Mouse (Mus musculus) CH12.LX (cell line): Measurements from ENCODE around the gene Ints1.

Experiments used
- CTCF ChIP-seq, 2 experiments: IDR thresholded peaks in 1 of 2; conservative IDR thresholded peaks in 1 of 2; 2 replicates each; pipeline ENCODE4 v1.5.1; 2011 to 2012; ENCODE audit warnings: low read depth in 2 of 2, low read length in 2 of 2, improper control_type of control experiment in 1 of 2, inconsistent platforms in 1 of 2, mild to moderate bottlenecking in 1 of 2, moderate library complexity in 1 of 2
- ELF1 ChIP-seq: IDR thresholded peaks from 2 replicates; pipeline ENCODE4 v1.6.1; 2014; ENCODE audit warnings: low read depth, mild to moderate bottlenecking, inconsistent platforms, low read length, improper control_type of control experiment
- EP300 ChIP-seq: IDR thresholded peaks from 2 replicates; pipeline ENCODE4 v1.6.1; 2011; ENCODE audit warnings: low read length, improper control_type of control experiment
- HCFC1 ChIP-seq: IDR thresholded peaks from 2 replicates; pipeline ENCODE4 v1.6.1; 2012; ENCODE audit warnings: low read depth, mild to moderate bottlenecking, inconsistent platforms, low read length, improper control_type of control experiment
- MAFK ChIP-seq: IDR thresholded peaks from 2 replicates; pipeline ENCODE4 v1.6.1; 2011; ENCODE audit warnings: low read length, improper control_type of control experiment; ENCODE audit not compliant: insufficient replicate concordance
- NELFE ChIP-seq: IDR thresholded peaks from 2 replicates; pipeline ENCODE4 v1.6.1; 2011; ENCODE audit warnings: low read depth, low read length, improper control_type of control experiment
- POLR2A ChIP-seq: IDR thresholded peaks from 2 replicates; pipeline ENCODE4 v1.6.1; 2011; ENCODE audit warnings: low read depth, mild to moderate bottlenecking, improper control_type of control experiment, low read length
- USF1 ChIP-seq: IDR thresholded peaks from 2 replicates; pipeline ENCODE4 v1.6.1; 2014; ENCODE audit warnings: low read depth, mild to moderate bottlenecking, inconsistent platforms, low read length, improper control_type of control experiment

- no peak for TF ChIP-seq CTCF (conservative IDR thresholded peaks at IDR 0.05 in 1 of 2, IDR thresholded peaks at IDR 0.05 in 1 of 2; ENCODE audit: low read depth in 2 of 2, low read length in 2 of 2)
- no peak for TF ChIP-seq HCFC1
- no peak for TF ChIP-seq NELFE
- TF ChIP-seq POLR2A: no peak
- TF ChIP-seq ELF1: no peak
- TF ChIP-seq EP300: no peak
- no peak for TF ChIP-seq MAFK
- no peak for TF ChIP-seq USF1
These were observed 39.0 kb downstream of the Ints1 start for GRCm38 (mm10) chr5:139736504-139736940.
